Mouse (Mus musculus): Measurements from ENCODE around the gene Ccdc148. TPM values are rescaled to one million over a fixed set of nuclear protein-coding genes. Genes with fewer than 3 reads are reported as not detected.

Ccdc148 gene
- polyA plus RNA-seq, 1 experiment from 2014 or later: 1.2 TPM

Other genes with a start within 250 kb of the Ccdc148 start
- gene Pkp4, start 167 bp upstream of the Ccdc148 start, polyA plus RNA-seq (2015; fragmentation: Nextera tagmentation; extraction: Ambion mirVana): 28.3 and 36.6 TPM in 2 replicates